Mouse (Mus musculus): ENCODE results near the gene Tmem209. TPM values are rescaled to one million over a fixed set of nuclear protein-coding genes. Genes with fewer than 3 reads are reported as not detected.

The Tmem209 gene
- polyA plus RNA-seq, 1 experiment from 2014 or later = 38.3 TPM

GRCm38 (mm10) chr6:30525456-30526332 is 16.1 kb upstream of the Tmem209 start:
- Histone ChIP-seq H3K9me3 (no peaks in the 10 kb centered on the region), H3K4me3 (no peak overlapping the region), H3K27ac (peak overlapping the region; percentile 94), H3K36me3 (no peaks in the 10 kb centered on the region), H3K27me3 (ENCODE audit: insufficient read depth, poor library complexity, severe bottlenecking) (no peaks in the 10 kb centered on the region), H3K4me1 (replicated peaks) (peaks cover 51% of the 10 kb centered on the region)
- DNase-seq (ENCODE audit: low spot score) = no peak
- WGBS = 50% methylated on average over 7 of the region's 7 CpGs

GRCm38 (mm10) chr6:30520400-30520799 is 10.8 kb upstream of the Tmem209 start:
- WGBS = 69% methylated on average over 11 of the region's 11 CpGs
- Histone ChIP-seq H3K27me3 (ENCODE audit: insufficient read depth, poor library complexity, severe bottlenecking) (no peaks in the 10 kb centered on the region), H3K4me3 (no peak overlapping the region), H3K9me3 (no peaks in the 10 kb centered on the region), H3K27ac (no peak overlapping the region), H3K36me3 (no peaks in the 10 kb centered on the region), H3K4me1 (replicated peaks) (peaks cover 13% of the 10 kb centered on the region)
- no peak for DNase-seq (ENCODE audit: low spot score)

DNA sequence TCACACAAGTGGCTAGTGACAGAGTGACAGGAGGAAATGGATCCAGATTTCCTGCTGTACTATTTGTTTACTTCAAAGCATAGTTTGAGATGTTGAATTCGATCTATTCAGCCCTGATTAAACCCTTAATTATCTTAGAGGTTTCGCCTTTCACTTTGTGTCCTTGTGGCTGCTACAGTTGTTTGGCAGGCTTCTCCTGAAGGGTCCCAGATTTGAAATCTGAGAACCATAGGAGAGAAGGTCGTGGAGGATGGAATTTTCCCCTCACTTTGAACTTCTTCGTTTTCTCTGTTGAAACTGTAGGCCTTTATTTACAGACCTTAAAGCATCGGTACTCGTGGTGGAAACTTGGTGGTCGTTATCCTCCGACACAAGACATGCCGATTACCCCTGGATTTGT is 4.7 kb upstream of the Tmem209 start:
- H3K4me1 ChIP-seq (replicated peaks) = peaks cover 26% of the 10 kb centered on the region
- peak overlapping the region; percentile 80 for H3K27ac ChIP-seq
- H3K9me3 ChIP-seq = no peaks in the 10 kb centered on the region
- no peaks in the 10 kb centered on the region for H3K27me3 ChIP-seq (ENCODE audit: insufficient read depth, poor library complexity, severe bottlenecking)
- no peak overlapping the region for H3K4me3 ChIP-seq
- WGBS = 32% methylated on average over 9 of the region's 9 CpGs
- DNase-seq (ENCODE audit: low spot score) = no peak
- H3K36me3 ChIP-seq = no peaks in the 10 kb centered on the region

GRCm38 (mm10) chr6:30510291-30510690 is 708 bp upstream of the Tmem209 start:
- peak overlapping the region; percentile 63 for H3K4me3 ChIP-seq
- H3K27ac ChIP-seq = peak overlapping the region; percentile 98
- peaks cover 29% of the 10 kb centered on the region for H3K4me1 ChIP-seq (replicated peaks)
- no peaks in the 10 kb centered on the region for H3K9me3 ChIP-seq
- WGBS = 65% methylated on average over 5 of the region's 5 CpGs
- H3K27me3 ChIP-seq (ENCODE audit: insufficient read depth, poor library complexity, severe bottlenecking) = no peaks in the 10 kb centered on the region
- peaks cover 24% of the 10 kb centered on the region for H3K36me3 ChIP-seq
- DNase-seq (ENCODE audit: low spot score) = no peak

- no peak for DNase-seq (ENCODE audit: low spot score)
- H3K27ac ChIP-seq = peak overlapping the region; percentile 98
Observed at GRCm38 (mm10) chr6:30508824-30509223, 759 bp downstream of the Tmem209 start.

DNA sequence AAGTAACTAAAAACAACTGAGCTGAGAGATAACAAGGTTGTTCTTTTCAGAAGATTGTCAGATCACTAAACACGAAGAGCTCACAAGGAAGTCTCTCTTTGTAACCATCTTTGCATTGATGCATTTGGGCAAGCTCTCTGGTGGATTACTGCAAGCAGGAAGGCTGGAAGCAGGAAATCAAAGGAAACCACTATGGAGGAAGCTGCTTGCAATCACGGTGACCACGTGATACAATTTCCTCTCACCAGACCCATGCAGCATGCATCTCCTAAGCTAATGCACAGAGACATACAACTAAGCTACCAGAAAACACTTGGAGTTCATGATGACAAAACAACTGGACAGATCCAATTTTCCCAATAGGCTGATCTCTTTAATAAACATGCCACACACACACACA is 10.5 kb downstream of the Tmem209 start:
- no peak overlapping the region for H3K27ac ChIP-seq
- no peaks in the 10 kb centered on the region for H3K27me3 ChIP-seq (ENCODE audit: insufficient read depth, poor library complexity, severe bottlenecking)
- no peaks in the 10 kb centered on the region for H3K4me1 ChIP-seq (replicated peaks)
- H3K4me3 ChIP-seq = no peak overlapping the region
- WGBS = 83% methylated on average over 3 of the region's 3 CpGs
- no peak for DNase-seq (ENCODE audit: low spot score)
- peaks cover 95% of the 10 kb centered on the region for H3K36me3 ChIP-seq
- H3K9me3 ChIP-seq = no peaks in the 10 kb centered on the region

More at GRCm38 (mm10) chr6:30508824-30509223, 759 bp downstream of the Tmem209 start:
- WGBS = 7% methylated on average over 2 of the region's 2 CpGs
- Histone ChIP-seq H3K36me3 (peaks cover 37% of the 10 kb centered on the region), H3K27me3 (ENCODE audit: insufficient read depth, poor library complexity, severe bottlenecking) (no peaks in the 10 kb centered on the region), H3K9me3 (no peaks in the 10 kb centered on the region), H3K4me1 (replicated peaks) (peaks cover 18% of the 10 kb centered on the region), H3K4me3 (peak overlapping the region; percentile 63)

DNA sequence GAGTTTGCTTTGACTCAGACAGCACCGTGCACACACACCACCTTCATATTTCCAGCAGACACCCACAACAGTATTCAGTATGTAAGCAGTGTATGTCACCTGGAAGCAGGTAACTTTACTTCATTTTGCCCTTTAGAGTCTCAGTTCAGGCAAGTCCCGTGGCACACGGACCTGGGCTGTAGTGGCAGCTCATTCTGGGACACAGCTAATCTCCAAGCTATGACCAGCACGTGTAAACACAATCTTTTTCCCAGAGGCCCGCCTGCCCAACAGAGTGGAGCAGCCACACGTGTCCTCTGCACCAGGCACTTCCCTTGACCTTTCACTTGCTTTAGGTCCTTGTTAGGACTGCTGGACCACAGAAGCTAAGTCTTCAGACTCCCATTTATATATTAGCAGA is 23.1 kb downstream of the Tmem209 start:
- WGBS = 92% methylated on average over 6 of the region's 6 CpGs

GRCm38 (mm10) chr6:30482908-30483307 is 26.7 kb downstream of the Tmem209 start:
- 91% methylated on average over 2 of the region's 2 CpGs for WGBS
- no peak overlapping the region for H3K4me3 ChIP-seq
- peaks cover 100% of the 10 kb centered on the region for H3K36me3 ChIP-seq
- no peak for DNase-seq (ENCODE audit: low spot score)
- H3K9me3 ChIP-seq = no peaks in the 10 kb centered on the region
- H3K27me3 ChIP-seq (ENCODE audit: insufficient read depth, poor library complexity, severe bottlenecking) = no peaks in the 10 kb centered on the region
- H3K27ac ChIP-seq = no peak overlapping the region
- no peaks in the 10 kb centered on the region for H3K4me1 ChIP-seq (replicated peaks)

More for the DNA sequence above, 23.1 kb downstream of the Tmem209 start:
- H3K36me3 ChIP-seq = peaks cover 100% of the 10 kb centered on the region
- no peak overlapping the region for H3K27ac ChIP-seq
- DNase-seq (ENCODE audit: low spot score) = no peak
- no peaks in the 10 kb centered on the region for H3K27me3 ChIP-seq (ENCODE audit: insufficient read depth, poor library complexity, severe bottlenecking)
- H3K4me3 ChIP-seq = no peak overlapping the region
- H3K9me3 ChIP-seq = no peaks in the 10 kb centered on the region
- no peaks in the 10 kb centered on the region for H3K4me1 ChIP-seq (replicated peaks)

DNA sequence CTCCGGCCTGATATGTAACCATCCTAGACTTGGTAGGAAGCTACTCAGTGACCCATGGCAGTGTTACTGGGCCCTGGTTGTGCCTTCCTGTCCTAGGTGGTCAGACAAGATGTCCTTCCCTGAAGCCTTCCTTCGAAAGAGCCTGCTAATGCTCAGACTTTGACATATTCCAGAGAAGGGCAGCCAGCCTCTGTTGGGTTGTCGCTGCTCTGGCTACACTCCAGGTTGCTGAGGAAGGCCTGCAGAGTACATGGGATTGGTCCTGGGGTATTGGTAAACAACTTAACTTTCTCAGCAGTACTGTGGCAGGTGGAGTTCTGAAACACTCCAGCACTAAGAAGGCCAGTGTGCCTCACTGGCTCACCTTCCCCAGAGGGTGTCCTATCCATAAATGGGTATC is 30.2 kb downstream of the Tmem209 start:
- H3K27me3 ChIP-seq (ENCODE audit: insufficient read depth, poor library complexity, severe bottlenecking) = no peaks in the 10 kb centered on the region
- no peaks in the 10 kb centered on the region for H3K9me3 ChIP-seq
- no peaks in the 10 kb centered on the region for H3K4me1 ChIP-seq (replicated peaks)
- H3K36me3 ChIP-seq = peaks cover 71% of the 10 kb centered on the region
- no peak overlapping the region for H3K4me3 ChIP-seq
- WGBS = 95% methylated on average over 3 of the region's 3 CpGs
- DNase-seq (ENCODE audit: low spot score) = no peak
- H3K27ac ChIP-seq = no peak overlapping the region

DNA sequence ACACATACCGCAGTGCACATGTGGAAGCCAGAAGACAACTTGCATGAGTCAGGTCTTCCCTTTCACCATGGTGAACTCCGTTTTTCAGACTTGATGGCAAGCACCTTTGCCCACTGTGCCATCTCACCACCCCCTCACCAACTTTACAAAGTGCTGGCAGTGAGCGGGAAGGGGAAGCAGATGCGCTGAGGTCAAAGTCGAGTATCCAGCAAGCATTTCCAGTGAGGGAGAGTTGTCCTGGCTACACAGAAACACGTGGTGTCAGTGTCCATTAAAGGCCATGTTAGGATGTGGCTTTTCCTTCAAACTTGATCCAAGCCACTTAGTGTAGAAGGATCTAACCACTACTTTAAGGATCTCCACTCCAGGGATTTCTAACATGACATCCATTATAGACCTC is 31.8 kb downstream of the Tmem209 start:
- Histone ChIP-seq H3K36me3 (peaks cover 55% of the 10 kb centered on the region), H3K4me1 (replicated peaks) (no peaks in the 10 kb centered on the region), H3K27me3 (ENCODE audit: insufficient read depth, poor library complexity, severe bottlenecking) (no peaks in the 10 kb centered on the region), H3K27ac (no peak overlapping the region), H3K9me3 (no peaks in the 10 kb centered on the region), H3K4me3 (no peak overlapping the region)
- DNase-seq (ENCODE audit: low spot score) = no peak
- 89% methylated on average over 6 of the region's 6 CpGs for WGBS

DNA sequence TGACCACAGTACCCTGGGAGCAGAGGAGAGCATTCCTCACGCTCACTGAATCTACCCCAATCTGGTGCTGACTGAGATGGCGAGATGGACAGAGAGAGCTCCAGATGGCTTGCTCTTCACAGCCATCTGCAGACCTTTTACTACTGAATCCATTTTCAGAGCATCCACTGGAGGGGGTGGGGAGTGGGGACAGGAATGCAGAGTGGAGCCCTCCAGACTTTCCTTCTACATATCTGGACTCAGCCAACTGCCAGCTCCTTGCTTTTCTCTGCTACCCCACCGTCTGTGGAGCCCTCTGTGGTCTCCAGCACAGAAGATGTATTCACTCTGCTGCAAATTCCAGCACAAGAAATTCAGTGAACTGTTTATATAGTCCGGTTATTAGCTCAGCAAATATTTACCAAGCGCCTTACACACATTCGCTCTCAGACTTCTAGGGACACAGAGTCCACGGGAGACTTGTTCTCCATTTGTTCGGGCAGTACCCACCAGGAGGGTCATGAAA is 32.3 kb downstream of the Tmem209 start:
- H3K4me1 ChIP-seq (replicated peaks) = no peaks in the 10 kb centered on the region
- no peaks in the 10 kb centered on the region for H3K9me3 ChIP-seq
- H3K4me3 ChIP-seq = no peak overlapping the region
- no peak overlapping the region for H3K27ac ChIP-seq
- H3K27me3 ChIP-seq (ENCODE audit: insufficient read depth, poor library complexity, severe bottlenecking) = no peaks in the 10 kb centered on the region
- no peak for DNase-seq (ENCODE audit: low spot score)
- WGBS = 83% methylated on average over 8 of the region's 8 CpGs
- peaks cover 50% of the 10 kb centered on the region for H3K36me3 ChIP-seq

- WGBS = 77% methylated on average over 10 of the region's 10 CpGs
- DNase-seq (ENCODE audit: low spot score) = no peak
- Histone ChIP-seq H3K27ac (no peak overlapping the region), H3K9me3 (no peaks in the 10 kb centered on the region), H3K4me1 (replicated peaks) (no peaks in the 10 kb centered on the region), H3K27me3 (ENCODE audit: insufficient read depth, poor library complexity, severe bottlenecking) (no peaks in the 10 kb centered on the region), H3K36me3 (peaks cover 39% of the 10 kb centered on the region), H3K4me3 (no peak overlapping the region)
Observed at GRCm38 (mm10) chr6:30476025-30476765, 33.4 kb downstream of the Tmem209 start.

DNA sequence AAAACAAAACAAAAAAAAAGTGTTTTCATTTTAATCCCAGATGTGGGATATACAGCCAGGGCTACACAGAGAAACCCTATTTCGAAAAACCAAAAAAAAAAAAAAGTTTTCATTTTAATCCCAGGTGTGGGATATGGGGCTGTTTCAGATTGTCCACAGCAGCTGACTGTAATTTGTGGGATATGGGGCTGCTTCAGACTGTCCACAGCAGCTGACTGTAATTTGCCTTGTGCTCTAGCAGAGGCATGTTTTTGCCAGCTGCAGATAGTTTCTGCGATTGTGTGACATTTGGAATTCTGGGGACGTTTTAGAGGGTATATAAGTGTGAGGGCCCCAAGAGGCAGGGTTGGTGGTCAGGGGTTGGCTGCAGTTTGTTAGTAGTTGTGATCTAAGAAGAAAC is 37.9 kb downstream of the Tmem209 start:
- DNase-seq (ENCODE audit: low spot score) = no peak
- Histone ChIP-seq H3K27ac (no peak overlapping the region), H3K27me3 (ENCODE audit: insufficient read depth, poor library complexity, severe bottlenecking) (no peaks in the 10 kb centered on the region), H3K9me3 (no peaks in the 10 kb centered on the region), H3K4me1 (replicated peaks) (peaks cover 22% of the 10 kb centered on the region), H3K4me3 (no peak overlapping the region), H3K36me3 (0 out of 2 replicates have a peak, but pooled peaks cover 3% of the 10 kb centered on the region)
- 76% methylated on average over 3 of the region's 3 CpGs for WGBS

All from hindbrain, embryonic 10.5 days (tissue).